Mouse (Mus musculus) gastrocnemius, postnatal 25 days (tissue): Measurements from ENCODE around the gene Cradd. TPM values are rescaled to one million over a fixed set of nuclear protein-coding genes. Genes with fewer than 3 reads are reported as not detected.

ENCODE experiments used
- DNase-seq: peaks from one replicate; pipeline ENCODE4 v3.0.0; 2022
- total RNA-seq, 2 experiments: library from RNA; stranded (reverse); gene quantifications; 1 replicate in 1 of 2; 2 replicates in 1 of 2; pipeline ENCODE4 v1.2.3; 2021

Cradd gene
- total RNA-seq, 2 experiments from 2014 or later, result 8.3 to 8.5 TPM

DNA sequence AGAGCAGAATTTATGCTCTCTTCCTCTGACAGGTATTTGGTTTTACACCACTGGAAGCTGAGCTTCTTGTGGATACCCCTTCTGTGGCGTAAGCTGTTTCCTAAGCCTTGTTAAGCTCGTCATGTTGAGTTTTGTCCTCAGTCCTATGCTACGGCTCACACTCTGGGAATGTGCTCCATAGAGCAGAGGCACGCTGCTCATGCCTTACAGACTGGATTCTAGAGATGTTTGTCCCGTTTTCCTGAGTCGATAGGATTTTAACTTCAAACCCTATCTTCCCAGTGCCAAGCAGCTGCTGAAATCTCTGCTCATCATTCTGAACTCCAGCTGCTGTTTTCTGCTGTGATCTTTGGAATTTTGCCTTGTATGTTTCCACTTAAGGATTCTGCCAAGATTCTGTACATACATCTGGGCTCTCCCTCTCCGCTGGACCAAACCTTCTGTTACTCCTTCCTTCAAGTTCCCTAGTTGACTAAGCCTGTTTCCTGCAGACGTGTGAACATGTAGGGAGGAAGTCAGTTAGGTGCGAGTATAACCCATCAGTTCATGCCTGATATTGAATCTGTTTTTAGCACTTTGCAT, 164.2 kb downstream of the Cradd start:
- DNase-seq, result no peak

- DNase-seq, result no peak
Measured at GRCm38 (mm10) chr10:95156410-95156809, 167.5 kb downstream of the Cradd start.

- no peak for DNase-seq
Measured at GRCm38 (mm10) chr10:95154675-95155074, 169.3 kb downstream of the Cradd start.

DNA sequence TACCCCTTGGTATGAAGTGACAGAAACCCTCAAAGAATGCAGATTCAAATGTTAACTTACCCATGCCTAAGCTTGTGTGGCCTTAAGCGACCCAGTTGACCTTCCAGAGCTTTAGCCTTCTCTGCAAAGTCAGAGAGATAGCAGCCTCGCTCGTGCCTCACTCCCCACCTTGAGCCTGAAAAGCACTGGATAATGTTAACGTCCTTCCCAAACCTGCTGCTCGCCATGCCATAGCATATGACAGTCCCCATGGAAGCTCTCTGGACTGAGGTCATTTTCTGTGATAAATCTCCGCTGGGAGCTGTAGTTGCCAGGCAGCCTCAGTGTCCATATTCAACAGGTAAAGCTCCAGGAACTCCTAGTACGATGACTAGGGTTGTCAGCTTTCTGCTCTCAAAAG, 170.7 kb downstream of the Cradd start:
- no peak for DNase-seq

DNA sequence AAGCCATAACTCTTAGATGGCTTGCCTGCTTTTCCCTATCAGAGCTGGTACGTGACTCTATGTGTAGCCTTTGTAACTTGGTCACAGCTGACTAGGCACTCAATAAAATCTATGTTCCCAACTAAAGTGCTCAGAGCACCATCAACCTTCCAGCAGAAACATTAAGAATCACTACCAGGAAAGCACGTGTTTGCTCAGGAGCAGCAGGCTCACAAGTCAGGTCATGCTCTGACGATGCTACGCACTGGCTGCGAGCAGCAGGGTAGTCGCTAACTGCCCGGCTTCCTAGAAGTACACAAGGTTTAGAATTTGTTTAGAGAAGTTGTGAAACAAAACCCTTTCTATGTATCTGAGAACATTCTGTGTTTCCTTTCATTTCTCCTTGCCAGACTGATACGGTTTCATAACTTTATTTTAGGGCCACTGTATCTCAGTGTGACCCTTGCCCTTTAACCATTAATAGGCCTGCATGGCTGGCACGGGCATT, 171.4 kb downstream of the Cradd start:
- no peak for DNase-seq

DNA sequence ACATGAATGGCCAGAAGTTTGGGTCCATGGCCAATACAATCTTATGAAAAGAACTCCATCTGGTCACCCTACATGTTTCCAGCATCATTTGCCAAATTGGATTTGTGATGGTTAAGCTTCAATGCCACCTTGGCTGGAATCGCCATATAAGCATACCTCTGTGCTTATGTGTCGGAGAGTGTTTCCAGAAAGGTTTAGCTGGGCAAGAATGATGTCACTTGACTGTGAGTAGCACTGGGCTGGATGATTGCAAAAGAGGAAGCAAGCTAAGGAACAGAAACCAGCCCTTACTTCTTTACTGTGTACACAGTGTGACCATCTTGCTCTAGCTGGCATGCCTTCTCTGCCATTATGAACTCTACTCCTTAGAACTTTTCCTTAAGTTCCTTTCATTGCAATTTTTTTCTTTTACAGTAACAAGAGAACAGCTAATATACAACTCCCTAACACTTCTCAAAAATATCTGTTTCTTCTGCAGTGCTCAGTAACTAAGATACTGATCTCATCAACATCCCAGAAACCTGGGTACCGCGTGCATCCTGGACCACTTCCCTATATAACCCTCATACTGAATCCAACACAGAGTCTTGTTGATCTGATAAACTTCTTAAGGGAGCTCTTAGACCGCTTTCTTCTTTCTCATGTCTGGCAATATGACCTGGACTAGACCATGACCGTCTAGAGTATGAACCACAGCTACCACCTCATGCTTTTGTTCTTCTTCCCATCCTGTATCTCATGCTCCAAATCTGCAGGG, 172.7 kb downstream of the Cradd start:
- no peak for DNase-seq

DNA sequence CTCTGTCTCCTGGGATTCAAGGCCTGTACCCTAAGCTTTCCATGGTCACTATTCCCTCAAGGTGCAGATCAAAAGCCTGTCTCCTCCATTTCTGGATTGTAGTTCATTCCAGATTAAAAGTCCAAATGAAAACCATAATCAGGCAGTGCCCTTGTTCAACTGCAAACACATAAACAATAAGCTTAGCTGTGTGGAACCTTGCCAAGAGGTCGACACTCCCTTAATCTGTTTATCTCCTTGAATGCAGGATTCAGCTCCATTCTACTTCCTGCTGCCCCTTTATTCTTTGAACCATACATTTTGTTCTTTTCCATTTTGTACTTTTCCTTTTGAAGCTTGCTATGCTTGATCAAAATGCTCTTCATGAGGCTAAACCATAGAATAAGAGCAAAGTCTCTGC, 174.3 kb downstream of the Cradd start:
- DNase-seq, result no peak

DNA sequence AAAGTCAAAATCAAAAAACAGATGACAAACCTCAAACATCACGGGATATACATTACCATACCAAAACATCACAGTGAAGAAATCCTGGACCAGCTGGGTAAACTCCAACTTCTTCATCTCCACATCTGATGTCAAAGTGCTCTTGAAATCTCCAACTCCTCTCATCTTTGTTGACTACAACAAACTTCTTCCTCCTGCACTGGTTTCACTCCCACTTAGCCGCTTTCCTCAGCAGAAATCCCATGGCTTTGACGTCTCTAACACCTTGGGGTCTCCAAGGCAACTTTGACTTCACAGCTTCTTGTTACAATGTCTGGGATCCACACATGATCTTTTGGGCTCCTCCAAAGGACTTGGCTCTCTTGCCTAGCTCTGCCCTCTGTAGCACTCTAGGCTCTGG, 175.3 kb downstream of the Cradd start:
- no peak for DNase-seq

DNA sequence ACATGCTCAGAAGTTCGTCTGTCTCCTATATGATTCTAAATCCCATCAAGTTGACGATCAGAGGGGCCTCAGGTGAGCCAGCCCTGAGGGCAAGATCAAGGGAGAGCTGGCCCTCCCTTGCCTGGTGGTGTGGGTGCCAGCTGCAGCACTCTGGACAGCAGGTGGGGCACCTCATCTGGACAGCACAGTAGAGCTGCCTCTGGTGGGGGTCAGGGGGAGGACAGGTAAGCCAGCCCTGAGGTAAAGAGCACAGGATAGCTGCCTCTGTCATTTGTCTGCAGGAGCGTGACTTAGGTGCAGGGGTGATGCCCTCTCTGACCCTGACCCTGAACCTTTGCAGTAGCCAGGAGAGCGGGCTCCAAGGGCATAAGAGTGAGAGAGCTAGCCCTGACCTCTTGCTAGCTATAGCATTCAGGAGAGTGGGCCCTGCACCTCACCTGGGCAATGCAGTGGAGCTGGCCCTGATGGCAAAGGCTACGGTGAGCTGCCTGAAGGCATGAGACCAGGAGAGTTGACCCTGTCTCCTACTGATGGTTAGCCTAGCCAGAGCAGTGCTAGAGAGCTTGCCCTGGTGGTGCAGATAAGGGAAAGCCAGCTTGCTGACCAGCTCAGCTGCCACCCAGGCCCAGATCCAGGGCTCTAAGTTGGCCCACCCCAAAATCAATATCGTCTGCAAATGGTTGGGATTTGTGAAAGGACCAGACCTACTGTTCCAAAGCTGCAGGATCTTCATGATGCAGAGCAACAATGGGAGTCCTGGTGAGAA, 176.6 kb downstream of the Cradd start:
- DNase-seq, result no peak

DNA sequence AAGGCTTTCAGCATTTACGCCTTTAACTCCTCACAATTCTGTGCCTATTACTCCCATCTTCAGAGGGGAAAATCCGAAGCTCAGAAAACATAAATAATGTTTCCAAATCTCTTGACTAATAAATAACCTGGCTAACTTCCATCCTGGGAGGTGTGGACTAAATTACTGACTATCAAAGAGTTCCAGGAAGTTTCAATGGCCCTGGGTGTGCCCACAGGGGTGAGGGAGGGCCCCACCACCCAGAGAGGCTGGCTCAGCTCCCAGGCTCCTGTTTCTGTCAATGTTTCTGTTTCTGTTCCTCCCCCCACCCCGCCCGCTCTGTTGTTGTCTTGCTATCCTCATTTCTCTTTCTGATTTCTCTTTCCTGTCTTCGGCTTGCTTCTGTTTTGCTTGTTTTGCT, 177.4 kb downstream of the Cradd start:
- DNase-seq, result peak; percentile 38

DNA sequence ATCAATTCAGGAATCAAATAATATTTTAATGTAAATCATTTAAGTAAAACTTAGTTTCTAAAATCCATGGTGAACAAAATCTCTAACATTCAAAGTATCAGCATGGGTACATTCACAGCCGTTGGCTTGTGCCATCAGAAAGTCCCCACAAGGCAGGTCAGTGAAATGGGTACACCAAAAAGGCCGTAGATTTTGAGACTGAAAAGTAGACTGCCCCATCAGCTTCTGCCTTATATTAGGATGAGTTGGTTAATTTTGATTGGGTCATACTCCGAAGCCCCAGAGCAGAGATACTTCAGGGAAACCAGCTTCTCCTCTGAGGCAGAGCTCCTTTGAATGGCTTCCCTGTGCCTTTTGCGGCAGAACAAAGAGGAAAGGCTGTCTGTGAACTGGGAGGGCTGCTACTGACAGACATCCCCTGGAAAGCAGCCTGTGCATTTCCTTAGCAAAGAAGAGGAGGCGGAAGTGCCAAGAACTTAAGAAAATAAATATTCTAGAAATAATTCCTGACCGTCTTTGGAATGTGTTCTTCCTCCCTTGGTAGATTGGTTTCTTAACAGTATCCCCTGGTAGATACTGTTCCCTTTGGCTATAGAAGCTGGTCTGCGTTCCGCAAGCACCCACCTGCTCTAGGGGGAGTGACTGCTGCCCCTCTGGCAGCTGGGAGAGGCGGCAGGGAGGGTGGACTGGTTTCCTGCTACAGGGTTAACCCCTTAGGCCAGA, 178.6 kb downstream of the Cradd start:
- peak; percentile 26 for DNase-seq

DNA sequence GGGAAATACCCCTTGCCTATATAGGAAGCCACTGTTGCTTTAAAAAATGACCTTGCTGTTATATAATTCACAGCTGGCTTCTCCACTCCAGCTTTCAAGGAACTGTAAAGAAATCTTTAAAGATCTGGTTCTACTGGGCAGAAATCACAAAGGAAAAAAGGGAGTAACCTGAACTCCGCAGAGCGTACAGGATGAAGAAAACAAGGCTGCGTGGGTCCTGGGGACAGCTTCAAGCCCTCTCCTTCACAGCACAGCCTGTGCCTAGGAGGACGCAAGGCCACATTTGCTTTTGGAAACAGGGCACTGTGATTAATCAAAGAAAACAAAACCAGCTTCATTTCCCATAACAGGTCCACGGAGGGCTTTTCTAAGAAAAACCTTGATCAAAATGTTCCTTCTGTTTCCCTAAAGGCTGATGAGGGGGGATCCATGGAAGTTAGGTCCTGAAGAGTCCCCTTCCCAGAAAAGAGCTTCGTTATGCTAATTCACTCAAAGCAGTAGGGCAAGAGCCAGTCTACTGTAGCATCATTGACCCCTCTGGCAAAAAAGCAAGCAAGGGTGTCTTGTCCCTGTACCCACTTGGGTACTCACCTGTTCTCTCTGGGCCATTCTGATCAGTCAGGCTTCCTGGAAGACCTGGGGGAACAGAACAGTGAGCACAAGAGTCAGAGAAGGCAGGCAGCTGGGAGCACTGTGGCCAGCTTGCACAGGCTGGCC, 179.4 kb downstream of the Cradd start:
- DNase-seq, result no peak

DNA sequence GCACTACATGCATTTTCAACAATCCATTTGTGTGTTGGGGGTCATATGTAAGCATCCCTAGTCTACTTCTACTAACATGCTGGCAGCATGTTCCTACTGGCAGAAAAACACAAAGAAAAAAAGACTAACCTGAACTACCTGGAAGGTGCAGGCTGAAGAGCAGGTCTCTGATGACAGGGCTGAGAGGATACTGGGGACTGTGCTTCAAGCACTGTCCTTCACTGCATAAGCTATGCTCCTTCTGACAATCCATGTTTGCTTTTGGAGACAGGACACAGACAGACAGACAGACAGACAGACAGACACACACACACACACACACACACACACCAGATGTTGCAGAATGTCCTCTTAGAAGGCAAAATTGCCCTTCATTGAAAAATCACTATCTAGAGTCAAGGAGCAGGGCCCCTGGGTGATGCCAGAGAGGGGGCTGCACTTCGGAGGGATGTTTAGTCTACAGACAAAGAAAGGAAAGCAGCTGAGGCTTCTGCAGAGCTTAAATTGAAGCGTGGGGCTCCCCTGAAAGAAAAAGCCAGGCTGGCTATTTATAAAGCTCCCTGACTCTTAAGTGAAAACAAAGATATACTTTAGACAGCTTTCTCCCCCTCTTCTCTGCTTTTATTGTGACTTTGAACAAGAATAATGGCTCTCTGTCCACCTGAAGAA, 180.4 kb downstream of the Cradd start:
- DNase-seq, result no peak

DNA sequence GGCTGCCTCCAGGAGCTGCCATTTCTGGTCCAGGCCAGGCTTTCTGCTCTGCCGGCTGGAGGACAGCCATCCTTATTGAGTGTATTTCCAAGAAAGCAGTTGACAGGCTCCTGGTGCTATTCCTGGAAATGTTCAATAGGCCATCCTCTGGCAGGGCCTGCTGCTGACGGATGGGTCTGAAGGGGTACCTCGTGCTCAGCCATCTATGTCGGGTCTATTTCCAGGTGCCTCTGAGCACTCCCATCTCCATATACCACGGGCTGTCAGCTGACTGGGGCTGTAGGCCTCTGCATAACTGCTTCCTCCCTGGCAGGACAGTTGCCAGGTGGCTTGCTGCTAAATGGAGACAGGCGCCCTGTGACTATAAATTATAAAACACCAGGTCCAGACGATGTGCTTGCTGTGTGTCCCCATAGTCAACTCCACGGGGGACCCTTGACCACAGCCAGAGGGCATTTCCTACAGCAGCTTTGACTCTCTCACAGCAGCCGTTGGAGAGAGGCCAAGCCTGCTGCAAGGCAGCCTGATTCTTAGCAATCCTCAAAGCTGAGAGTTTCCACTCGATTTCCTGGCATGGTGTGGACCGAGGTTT, 181.0 kb downstream of the Cradd start:
- DNase-seq, result peak; percentile 85

DNA sequence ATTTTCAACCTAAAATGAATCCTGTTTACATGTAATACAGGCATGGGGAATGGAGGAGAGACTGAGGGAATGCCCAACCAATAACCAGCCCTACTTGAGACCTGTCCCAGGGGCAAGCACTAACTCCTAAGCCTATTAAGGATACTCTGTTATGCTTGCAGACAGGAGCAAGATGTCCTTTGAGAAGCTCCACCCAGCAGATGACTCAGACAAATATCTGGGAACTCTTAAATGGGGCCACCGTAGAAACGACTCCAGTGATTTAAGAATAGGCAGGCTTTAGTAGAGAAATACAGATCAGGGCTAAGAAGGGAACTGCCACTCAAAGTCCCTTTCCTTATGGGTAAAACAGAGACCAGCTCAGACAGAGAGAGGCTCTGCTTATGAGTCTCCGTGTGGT, 182.9 kb downstream of the Cradd start:
- DNase-seq, result no peak

DNA sequence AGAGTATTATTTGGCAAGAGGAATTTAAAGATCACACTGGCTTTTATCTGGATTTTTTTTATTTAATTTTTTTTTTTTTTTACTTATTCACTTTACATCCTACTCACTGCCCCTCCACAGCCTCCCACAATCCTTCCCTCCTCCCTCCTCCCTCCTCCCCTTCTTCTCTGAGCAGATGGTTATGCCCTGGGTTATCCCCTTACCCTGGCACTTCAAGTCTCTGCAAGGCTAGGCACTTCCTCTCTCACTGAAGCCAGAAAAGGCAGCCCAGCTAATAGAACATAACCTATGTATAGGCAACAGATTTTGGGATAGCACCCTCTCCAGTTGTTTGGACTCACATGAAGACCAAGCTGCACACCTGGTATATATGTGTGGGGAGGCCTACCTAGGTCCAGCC, 183.7 kb downstream of the Cradd start:
- DNase-seq, result no peak

DNA sequence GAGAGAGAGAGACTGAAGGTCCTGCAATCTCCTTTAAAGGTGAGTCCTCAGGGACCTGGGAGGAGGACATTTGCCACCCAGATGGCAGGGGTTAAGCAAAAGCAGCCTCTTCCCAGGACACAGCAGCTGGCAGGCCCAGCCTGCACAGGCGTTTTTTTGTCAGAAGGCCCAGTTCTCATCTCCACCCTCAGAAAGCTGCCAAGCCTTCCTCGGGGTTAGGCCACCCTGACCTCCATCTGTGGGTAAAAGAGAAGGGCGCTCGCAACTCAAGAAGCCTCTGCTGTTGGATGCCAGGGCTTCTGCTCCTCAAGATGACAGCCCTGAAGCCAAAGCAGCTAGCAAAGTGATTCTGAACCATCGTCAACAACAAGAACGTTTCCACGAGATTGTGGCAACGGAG, 184.3 kb downstream of the Cradd start:
- DNase-seq, result peak; percentile 89

GRCm38 (mm10) chr10:95133057-95133456, 190.9 kb downstream of the Cradd start:
- DNase-seq, result no peak
